Comparison of ENCODE assay signal across 44 mouse cellular contexts in genomic region chr1:161182386-161182785, GRCm38 (mm10). TPM values are rescaled to one million over a fixed set of nuclear protein-coding genes. Genes with fewer than 3 reads are reported as not detected.
"Had no signal": no experiment of that assay in that cellular context is flagged by ENCODE, and none has a peak within 500 bp of the region (broad histone marks: within the 10 kb centered on the region; RNA-seq: fewer than 3 reads in every experiment).

No protein-coding gene starts in this region.

- H3K4me2 ChIP-seq: heart, embryonic 11.5 days; heart, embryonic 12.5 days; heart, embryonic 13.5 days; heart, embryonic 15.5 days; hindbrain, embryonic 12.5 days; hindbrain, embryonic 13.5 days; hindbrain, embryonic 14.5 days; hindbrain, embryonic 15.5 days; intestine, embryonic 15.5 days; kidney, embryonic 15.5 days had no signal

- H3K9ac ChIP-seq: heart, embryonic 12.5 days; heart, embryonic 13.5 days; heart, embryonic 15.5 days; hindbrain, embryonic 12.5 days; hindbrain, embryonic 13.5 days; hindbrain, embryonic 14.5 days; hindbrain, embryonic 15.5 days; intestine, embryonic 15.5 days; kidney, embryonic 15.5 days had no signal

- H3K4me1 ChIP-seq: heart, embryonic 13.5 days; heart, embryonic 15.5 days; hindbrain, embryonic 10.5 days; hindbrain, embryonic 12.5 days; hindbrain, embryonic 13.5 days; hindbrain, embryonic 15.5 days; intestine, embryonic 15.5 days; kidney, embryonic 15.5 days had no signal

- H3K36me3 ChIP-seq: heart, embryonic 12.5 days; heart, embryonic 13.5 days; heart, embryonic 15.5 days; hindbrain, embryonic 10.5 days; hindbrain, embryonic 12.5 days; hindbrain, embryonic 13.5 days; hindbrain, embryonic 15.5 days; intestine, embryonic 15.5 days; kidney, embryonic 15.5 days had no signal

- DNase-seq: heart, postnatal 10 days; heart, postnatal 14 days; heart, postnatal 36 days; heart, postnatal 4 days; kidney, adult 11 months; kidney, adult 18-20 months; kidney, adult 2 months; kidney, adult 8-10 months; kidney, adult 9 months; kidney, postnatal 10 days; kidney, postnatal 14 days; kidney, postnatal 25 days; kidney, postnatal 36 days; kidney, postnatal 4 days; layer of hippocampus, adult 9-11 months; layer of hippocampus, postnatal 36 days had no signal

- H3K27ac ChIP-seq: heart, embryonic 13.5 days; heart, embryonic 15.5 days; hindbrain, embryonic 10.5 days; hindbrain, embryonic 12.5 days; hindbrain, embryonic 13.5 days; hindbrain, embryonic 14.5 days; hindbrain, embryonic 15.5 days; hindbrain, postnatal 0 days; intestine, embryonic 15.5 days; kidney, embryonic 15.5 days; kidney, postnatal 0 days; layer of hippocampus, adult 2 months; left cerebral cortex, adult 2 months had no signal

- H3K4me3 ChIP-seq: heart, embryonic 12.5 days; heart, embryonic 13.5 days; heart, embryonic 15.5 days; hindbrain, embryonic 10.5 days; hindbrain, embryonic 12.5 days; hindbrain, embryonic 13.5 days; hindbrain, embryonic 15.5 days; intestine, embryonic 15.5 days; kidney, embryonic 15.5 days; layer of hippocampus, adult 2 months; left cerebral cortex, adult 2 months had no signal

- H3K27me3 ChIP-seq: heart, embryonic 12.5 days; heart, embryonic 13.5 days; heart, embryonic 15.5 days; hindbrain, embryonic 12.5 days; hindbrain, embryonic 13.5 days; hindbrain, embryonic 15.5 days; intestine, embryonic 15.5 days; kidney, embryonic 15.5 days had no signal

- H3K9me3 ChIP-seq: heart, embryonic 15.5 days; hindbrain, embryonic 12.5 days; intestine, embryonic 15.5 days; kidney, embryonic 15.5 days had no signal

RNA-seq across cellular contexts. Expression of gene Tex50, which starts 23.3 kb away (rescaled TPM):
- total RNA-seq: heart, postnatal 10 days; heart, postnatal 14 days; heart, postnatal 25 days; heart, postnatal 36 days; heart, postnatal 4 days; hematopoietic stem cell, adult 5-6 weeks; hindbrain, postnatal 0 days; layer of hippocampus, adult 18-20 months; layer of hippocampus, adult 2 months; layer of hippocampus, postnatal 10 days; layer of hippocampus, postnatal 14 days; layer of hippocampus, postnatal 25 days; layer of hippocampus, postnatal 36 days; left cerebral cortex, adult 18-20 months; left cerebral cortex, adult 2 months had no signal
- polyA plus RNA-seq: heart, embryonic 12.5 days; heart, postnatal 0 days; hindbrain, embryonic 11.5 days; hindbrain, embryonic 12.5 days; inflammation-experienced regulatory T-cells, adult 6 months; intestine, embryonic 15.5 days; intestine, embryonic 16.5 days; intestine, postnatal 0 days; kidney, adult 2 months; large intestine, adult 2 months had no signal

RNA-seq across cellular contexts. Expression of gene Ankrd45, which starts 39.9 kb away (rescaled TPM):
- total RNA-seq: hematopoietic stem cell, adult 5-6 weeks had no signal
- polyA plus RNA-seq: inflammation-experienced regulatory T-cells, adult 6 months had no signal
